Mouse (Mus musculus) kidney, adult 2 months (tissue): ENCODE data around the gene Sh3bp4.

Source experiments
- CTCF ChIP-seq: fragments of 200-500 bp; conservative IDR thresholded peaks from 2 replicates; pipeline ENCODE4 v1.5.1; 2011; ENCODE audit warnings: low read depth, mild to moderate bottlenecking, control low read depth, low read length, moderate library complexity, mixed read lengths; ENCODE audit not compliant: insufficient read depth, insufficient read length
- POLR2A ChIP-seq: fragments of 200-500 bp; IDR thresholded peaks from one replicate; pipeline ENCODE4 v1.6.1; 2011; ENCODE audit warnings: low read depth, low read length, control low read depth

- TF ChIP-seq CTCF: no peak
- TF ChIP-seq POLR2A: no peak
These were observed 36.2 kb upstream of the Sh3bp4 start for GRCm38 (mm10) chr1:89034061-89034460.
